Mouse (Mus musculus) limb, embryonic 12.5 days (tissue): ENCODE measurements around the gene Smap2. TPM values are rescaled to one million over a fixed set of nuclear protein-coding genes. Genes with fewer than 3 reads are reported as not detected.

Experiments used
- ATAC-seq: fragments of 200-750 bp; cut with Nextera tagmentation; 2 replicates; pipeline ENCODE4 v1.8.0; 2017; ENCODE audit warnings: low read depth, moderate TSS enrichment; ENCODE audit not compliant: insufficient number of reproducible peaks, insufficient read depth, low FRiP score, low TSS enrichment
- H3K27ac ChIP-seq: fragments of 300-500 bp; sonication (generic); 2 replicates; pipeline ENCODE4 v1.5.1; 2016; ENCODE audit warnings: mild to moderate bottlenecking, moderate library complexity
- H3K27me3 ChIP-seq: fragments of 300-500 bp; sonication (generic); 2 replicates; pipeline ENCODE4 v1.6.1; 2016; ENCODE audit warnings: mild to moderate bottlenecking, moderate library complexity
- H3K36me3 ChIP-seq: fragments of 300-500 bp; sonication (generic); 2 replicates; pipeline ENCODE4 v1.6.1; 2016; ENCODE audit warnings: mild to moderate bottlenecking, moderate library complexity
- H3K4me1 ChIP-seq: fragments of 300-500 bp; sonication (generic); replicated peaks from 2 replicates; pipeline ENCODE4 v1.6.1; 2016
- H3K4me2 ChIP-seq: fragments of 300-500 bp; sonication (generic); 2 replicates; pipeline ENCODE4 v1.6.1; 2016; ENCODE audit warnings: mild to moderate bottlenecking, moderate library complexity
- H3K4me3 ChIP-seq: fragments of 300-500 bp; sonication (generic); replicated peaks from 2 replicates; pipeline ENCODE4 v1.5.1; 2016; ENCODE audit warnings: mild to moderate bottlenecking
- H3K9ac ChIP-seq: fragments of 300-500 bp; sonication (generic); replicated peaks from 2 replicates; pipeline ENCODE4 v1.6.1; 2016; ENCODE audit warnings: mild to moderate bottlenecking, moderate library complexity
- H3K9me3 ChIP-seq: fragments of 300-500 bp; sonication (generic); 2 replicates; pipeline ENCODE4 v1.6.1; 2016; ENCODE audit warnings: mild to moderate bottlenecking, moderate library complexity
- WGBS: fragments of 180-500 bp; shearing (Covaris S2); methylation state at CpG from one replicate; pipeline ENCODE4 v1.1.7; 2016; 5-methylcytosine and 5-hydroxymethylcytosine counted together
- microRNA-seq: library from miRNA; unstranded; fragments of <30 nt; microRNA quantifications from one replicate; pipeline ENCODE4, GENCODE M21; 2017
- polyA plus RNA-seq: library from polyadenylated mRNA; unstranded; fragments of >200 nt; fragmentation: Nextera tagmentation; extraction: Ambion mirVana; gene quantifications from 2 replicates; pipeline ENCODE4 v1.2.1, GENCODE M21; 2016

The Smap2 gene
- polyA plus RNA-seq, 1 experiment from 2014 or later = 16.9 TPM

DNA sequence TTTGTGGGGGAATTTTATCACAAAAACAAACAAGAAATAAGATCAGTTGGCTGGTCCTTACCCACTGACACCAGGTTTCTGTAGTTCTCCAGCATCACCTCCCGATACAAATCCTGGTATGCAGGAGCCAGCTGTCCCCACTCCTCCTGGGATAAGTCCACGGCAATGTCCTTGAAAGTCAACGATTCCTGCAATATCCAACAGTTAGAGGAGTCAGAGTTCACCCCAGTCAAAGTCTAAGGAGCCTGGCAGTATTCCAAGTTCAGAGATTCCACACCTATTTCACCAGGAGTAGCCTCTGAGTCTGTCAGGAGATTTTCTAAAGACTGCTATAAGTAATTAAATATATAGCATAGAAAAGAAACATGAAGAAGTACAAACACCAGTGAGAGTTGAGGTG lies 82.0 kb downstream of the Smap2 start:
- Histone ChIP-seq H3K4me1 (no peaks in the 10 kb centered on the region), H3K4me2 (no peak overlapping the region), H3K9ac (no peak overlapping the region), H3K27me3 (no peaks in the 10 kb centered on the region), H3K9me3 (no peaks in the 10 kb centered on the region), H3K36me3 (peaks cover 21% of the 10 kb centered on the region), H3K4me3 (no peak overlapping the region), H3K27ac (no peak overlapping the region)
- WGBS = 89% methylated on average over 3 of the region's 3 CpGs
- no peak for ATAC-seq

DNA sequence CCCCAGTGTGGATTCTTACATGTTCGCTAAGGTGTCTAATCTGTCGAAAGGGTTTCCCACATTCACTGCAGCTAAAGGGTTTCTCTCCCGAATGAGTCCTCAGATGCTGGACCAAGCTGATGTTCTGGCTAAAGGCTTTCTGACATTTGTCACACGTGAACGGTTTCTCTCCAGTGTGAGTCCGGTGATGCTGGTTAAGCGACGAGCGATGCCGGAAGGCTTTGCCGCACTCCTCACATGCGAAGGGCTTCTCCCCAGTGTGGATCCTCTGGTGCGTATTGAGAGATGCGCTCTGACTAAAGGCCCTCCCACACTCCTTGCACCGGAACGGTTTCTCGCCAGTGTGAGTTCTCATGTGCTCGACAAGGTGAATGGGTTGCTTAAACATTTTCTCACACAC lies 86.3 kb downstream of the Smap2 start:
- Histone ChIP-seq H3K9me3 (no peaks in the 10 kb centered on the region), H3K4me1 (no peaks in the 10 kb centered on the region), H3K27me3 (no peaks in the 10 kb centered on the region), H3K36me3 (peaks cover 21% of the 10 kb centered on the region), H3K4me2 (no peak overlapping the region), H3K9ac (no peak overlapping the region), H3K27ac (no peak overlapping the region), H3K4me3 (no peak overlapping the region)
- WGBS = 97% methylated on average over 18 of the region's 18 CpGs
- ATAC-seq = no peak

DNA sequence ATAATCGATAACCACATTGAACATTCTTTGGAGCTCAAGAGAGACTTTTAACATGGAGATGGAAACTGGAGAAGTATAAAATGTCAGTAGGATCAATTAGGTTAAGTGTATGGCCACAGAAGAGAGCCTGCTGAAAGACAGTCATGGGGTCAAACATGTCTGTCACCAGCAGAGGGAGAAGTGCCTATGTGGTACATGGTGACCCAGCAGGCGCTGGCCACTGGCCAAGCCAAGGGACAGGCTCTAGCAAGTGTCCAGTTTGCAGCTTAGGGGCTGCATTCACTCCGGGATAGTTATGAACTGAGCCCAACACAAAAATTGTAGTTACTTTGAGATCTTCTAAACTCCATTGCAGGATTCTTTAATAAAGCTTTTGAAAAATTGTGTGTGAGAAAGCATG lies 88.4 kb downstream of the Smap2 start:
- Histone ChIP-seq H3K4me1 (no peaks in the 10 kb centered on the region; the same call in 1 of the 2 replicates), H3K9ac (no peak overlapping the region), H3K27ac (no peak overlapping the region), H3K4me3 (no peak overlapping the region), H3K9me3 (no peaks in the 10 kb centered on the region), H3K4me2 (no peak overlapping the region), H3K27me3 (no peaks in the 10 kb centered on the region), H3K36me3 (peaks cover 13% of the 10 kb centered on the region)
- WGBS = 80% methylated on average over 3 of the region's 3 CpGs
- ATAC-seq = no peak

DNA sequence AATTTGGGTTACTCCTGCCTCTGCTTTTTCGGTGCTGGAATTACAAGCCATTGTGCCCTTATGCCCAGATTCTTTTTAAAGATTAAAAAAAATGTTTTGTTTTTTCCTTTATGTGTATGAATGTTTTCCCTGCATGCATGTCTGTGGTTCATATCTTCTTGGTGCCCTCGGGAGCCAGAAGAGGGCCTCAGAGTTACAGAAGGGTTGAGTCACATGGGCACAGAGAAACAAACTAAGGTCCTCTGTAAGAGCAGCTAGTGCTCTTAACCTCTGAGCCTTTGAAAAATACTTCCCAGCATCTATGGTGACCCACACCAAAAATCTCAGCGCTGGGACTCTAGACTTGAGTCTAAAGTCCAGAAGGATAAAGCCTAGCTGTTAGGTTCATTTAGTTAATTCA lies 91.7 kb downstream of the Smap2 start:
- H3K4me1 ChIP-seq = no peaks in the 10 kb centered on the region; the same call in 1 of the 2 replicates
- peak overlapping the region; percentile 70 for H3K4me2 ChIP-seq
- H3K9ac ChIP-seq = peak overlapping the region; percentile 73
- WGBS = 16% methylated on average over 3 of the region's 3 CpGs
- H3K9me3 ChIP-seq = peaks cover 25% of the 10 kb centered on the region
- H3K36me3 ChIP-seq = peaks cover 29% of the 10 kb centered on the region
- peak overlapping the region; percentile 62 for H3K4me3 ChIP-seq
- no peak for ATAC-seq
- no peaks in the 10 kb centered on the region for H3K27me3 ChIP-seq
- peak overlapping the region; percentile 87 for H3K27ac ChIP-seq

DNA sequence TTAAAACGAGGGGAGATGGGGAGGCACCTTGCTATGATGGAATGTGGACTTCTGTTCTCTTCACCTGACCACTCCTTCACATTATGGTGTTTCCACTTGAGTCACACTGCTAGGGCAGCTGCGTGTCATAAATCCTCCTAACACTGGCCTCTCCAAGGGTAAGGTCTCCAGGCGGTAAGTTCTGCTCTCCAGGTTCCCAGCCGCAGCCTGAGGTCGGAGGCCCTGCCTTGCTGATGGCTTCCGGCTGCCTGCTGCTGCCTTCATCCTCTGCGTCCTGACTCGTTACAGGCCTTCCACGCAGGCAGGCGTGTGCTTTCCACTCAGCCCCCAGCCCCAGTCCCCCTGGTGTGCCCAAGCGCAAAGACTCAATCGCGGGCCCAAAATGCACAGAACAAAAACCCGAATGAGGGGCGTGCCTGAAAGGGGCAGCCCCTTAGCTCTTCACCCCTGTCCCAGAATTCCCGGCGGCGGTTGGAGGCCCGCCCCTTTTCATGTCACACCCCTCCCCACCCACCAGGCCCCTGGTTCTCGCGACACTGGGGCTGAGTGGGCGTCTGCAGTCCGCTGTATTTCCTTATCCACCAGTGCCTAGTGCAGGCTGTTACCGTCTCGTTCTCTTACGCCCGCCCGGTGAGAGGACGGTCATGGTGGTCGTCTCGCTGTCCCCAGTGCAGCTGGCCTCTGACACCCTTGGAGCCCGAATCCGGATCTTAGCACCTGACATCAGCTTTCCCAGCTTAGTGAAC lies 92.3 kb downstream of the Smap2 start, which contains the start of gene Exo5:
Exo5 (minus strand) TSS at position 464 of the 746 bp plus-strand sequence.
- peak; percentile 98 for ATAC-seq
- H3K4me1 ChIP-seq = no peaks in the 10 kb centered on the region; the same call in 1 of the 2 replicates
- H3K4me2 ChIP-seq = peak within 1 kb of the TSS; percentile 70
- peaks cover 34% of the 10 kb centered on the region for H3K36me3 ChIP-seq
- H3K4me3 ChIP-seq = peak within 1 kb of the TSS; percentile 62
- H3K9ac ChIP-seq = peak within 1 kb of the TSS; percentile 73
- peaks cover 27% of the 10 kb centered on the region for H3K9me3 ChIP-seq
- under 1% methylated on average over 33 of the region's 33 CpGs for WGBS
- H3K27ac ChIP-seq = peak within 1 kb of the TSS; percentile 87
- no peaks in the 10 kb centered on the region for H3K27me3 ChIP-seq

DNA sequence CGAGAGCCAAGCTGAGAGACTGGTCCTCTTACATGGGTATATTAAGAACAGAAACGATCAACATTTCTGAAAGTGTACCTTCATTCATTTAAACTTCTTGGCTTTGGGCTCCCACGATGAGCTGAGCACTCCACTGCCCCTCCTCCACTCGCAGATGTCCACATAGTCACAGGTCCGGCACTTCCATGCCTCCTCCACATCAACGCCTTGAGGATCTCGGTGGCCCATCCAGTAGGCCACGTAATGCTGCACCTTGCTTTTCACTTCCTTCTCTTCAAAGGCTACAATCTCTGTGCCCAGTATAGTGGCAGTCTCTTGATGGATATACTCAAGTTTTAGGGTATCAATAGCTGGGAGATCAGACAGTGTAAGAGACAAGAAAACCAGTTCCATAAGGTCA lies 95.6 kb downstream of the Smap2 start:
- H3K27ac ChIP-seq = no peak overlapping the region
- ATAC-seq = no peak
- no peak overlapping the region for H3K9ac ChIP-seq
- 94% methylated on average over 8 of the region's 8 CpGs for whole genome bisulfite sequencing
- no peaks in the 10 kb centered on the region; the same call in 1 of the 2 replicates for H3K4me1 ChIP-seq
- no peak overlapping the region for H3K4me2 ChIP-seq
- H3K36me3 ChIP-seq = peaks cover 38% of the 10 kb centered on the region
- H3K4me3 ChIP-seq = no peak overlapping the region
- peaks cover 27% of the 10 kb centered on the region for H3K9me3 ChIP-seq
- H3K27me3 ChIP-seq = no peaks in the 10 kb centered on the region

Small RNA genes lying within 50 kb of the gene (microRNA-seq; reads per million reads assigned to microRNA genes)
- gene Mir7015 = 0.70 reads per million

Other genes starting within 250 kb of the Smap2 start
- gene Nfyc, start 185.7 kb downstream of the Smap2 start, polyA plus RNA-seq = 117 and 118 TPM in 2 replicates
- gene Rims3, start 162.4 kb downstream of the Smap2 start, polyA plus RNA-seq = 0.35 and 0.98 TPM in 2 replicates
- gene Exo5, start 92.2 kb downstream of the Smap2 start, polyA plus RNA-seq = 34.7 and 34.8 TPM in 2 replicates
- 12.4 and 13.0 TPM in 2 replicates for gene Zfp69, start 65.5 kb downstream of the Smap2 start, polyA plus RNA-seq
- 78.8 and 84.2 TPM in 2 replicates for gene Col9a2, start 22.1 kb upstream of the Smap2 start, polyA plus RNA-seq
- gene Zmpste24, start 81.0 kb upstream of the Smap2 start, polyA plus RNA-seq = 24.2 and 24.5 TPM in 2 replicates
- not detected in 2 replicates for gene Tmco2, start 92.0 kb upstream of the Smap2 start, polyA plus RNA-seq
- gene Rlf, start 197.8 kb upstream of the Smap2 start, polyA plus RNA-seq = 36.7 and 39.4 TPM in 2 replicates